ENCODE assay signal across 27 mouse cellular contexts in genomic region chr13:10914377-10914776, GRCm38 (mm10).
DNase-seq lines count a peak whose midpoint lies in the region; ATAC-seq and TF ChIP-seq lines count a peak whose summit lies in the region.
"Had no signal": no experiment of that assay in that cellular context is flagged by ENCODE, and none has a peak within 500 bp of the region (broad histone marks: within the 10 kb centered on the region; RNA-seq: fewer than 3 reads in every experiment).

No protein-coding gene starts in this region.

- H3K27ac ChIP-seq in forebrain, embryonic 14.5 days (ENCODE audit: low read depth, low read length): no peak overlapping the region
- H3K27ac ChIP-seq in forebrain, embryonic 16.5 days (ENCODE audit: low read length): no peak overlapping the region
- H3K27ac ChIP-seq in midbrain, embryonic 13.5 days: no peak overlapping the region
- no peak overlapping the region for H3K27ac ChIP-seq in midbrain, embryonic 10.5 days (replicated peaks)
- H3K27ac ChIP-seq in midbrain, postnatal 0 days (ENCODE audit: low read depth, low read length): no peak overlapping the region
- H3K27ac ChIP-seq: embryonic facial prominence, embryonic 10.5 days; embryonic facial prominence, embryonic 13.5 days; forebrain, embryonic 12.5 days; heart, adult 2 months; heart, embryonic 10.5 days; heart, embryonic 13.5 days; hindbrain, embryonic 15.5 days had no signal

- H3K27me3 ChIP-seq in forebrain, embryonic 14.5 days (replicated peaks; ENCODE audit: control insufficient read depth, insufficient read depth, low read length): no peaks in the 10 kb centered on the region
- H3K27me3 ChIP-seq in forebrain, embryonic 16.5 days (replicated peaks; ENCODE audit: control insufficient read depth, insufficient read depth, low read length): no peaks in the 10 kb centered on the region
- H3K27me3 ChIP-seq in midbrain, embryonic 13.5 days: no peaks in the 10 kb centered on the region
- H3K27me3 ChIP-seq in midbrain, embryonic 10.5 days (ENCODE audit: low read depth, poor library complexity, severe bottlenecking): no peaks in the 10 kb centered on the region
- H3K27me3 ChIP-seq in midbrain, postnatal 0 days (ENCODE audit: insufficient read depth, low read length): no peaks in the 10 kb centered on the region
- H3K27me3 ChIP-seq: embryonic facial prominence, embryonic 13.5 days; forebrain, embryonic 12.5 days; heart, embryonic 13.5 days; hindbrain, embryonic 15.5 days had no signal

- H3K4me1 ChIP-seq in forebrain, embryonic 14.5 days (ENCODE audit: control insufficient read depth, insufficient read depth, low read length): no peaks in the 10 kb centered on the region
- H3K4me1 ChIP-seq in forebrain, embryonic 16.5 days (replicated peaks; ENCODE audit: control insufficient read depth, insufficient read depth, low read length): no peaks in the 10 kb centered on the region
- H3K4me1 ChIP-seq in midbrain, embryonic 13.5 days (replicated peaks): no peaks in the 10 kb centered on the region
- no peaks in the 10 kb centered on the region; the same call in 1 of the 2 replicates for H3K4me1 ChIP-seq in midbrain, embryonic 10.5 days
- no peaks in the 10 kb centered on the region for H3K4me1 ChIP-seq in midbrain, postnatal 0 days (ENCODE audit: insufficient read depth, low read length)
- H3K4me1 ChIP-seq: embryonic facial prominence, embryonic 10.5 days; embryonic facial prominence, embryonic 13.5 days; forebrain, embryonic 12.5 days; heart, embryonic 10.5 days; hindbrain, embryonic 15.5 days had no signal

- no peak; the same call in 1 of the 2 replicates for ATAC-seq in forebrain, embryonic 14.5 days
- ATAC-seq in forebrain, embryonic 16.5 days: no peak
- ATAC-seq in midbrain, embryonic 13.5 days: peak; percentile 62
- ATAC-seq in midbrain, postnatal 0 days (ENCODE audit: low FRiP score): no peak

- TF ChIP-seq CTCF in midbrain, postnatal 0 days (IDR thresholded peaks at IDR 0.05): no peak

- H3K9ac ChIP-seq in forebrain, embryonic 14.5 days (ENCODE audit: low read length): no peak overlapping the region
- no peak overlapping the region for H3K9ac ChIP-seq in forebrain, embryonic 16.5 days (replicated peaks; ENCODE audit: low read depth, low read length)
- no peak overlapping the region for H3K9ac ChIP-seq in midbrain, embryonic 13.5 days (replicated peaks)
- no peak overlapping the region for H3K9ac ChIP-seq in midbrain, postnatal 0 days (replicated peaks; ENCODE audit: low read length, poor library complexity, severe bottlenecking)
- H3K9ac ChIP-seq: embryonic facial prominence, embryonic 13.5 days; forebrain, embryonic 12.5 days; heart, embryonic 13.5 days; hindbrain, embryonic 15.5 days had no signal

- no peak overlapping the region for H3K4me3 ChIP-seq in forebrain, embryonic 14.5 days (ENCODE audit: low read depth, low read length)
- no peak overlapping the region for H3K4me3 ChIP-seq in forebrain, embryonic 16.5 days (replicated peaks; ENCODE audit: low read length)
- no peak overlapping the region for H3K4me3 ChIP-seq in midbrain, embryonic 13.5 days (replicated peaks)
- H3K4me3 ChIP-seq in midbrain, embryonic 10.5 days: no peak overlapping the region
- H3K4me3 ChIP-seq in midbrain, postnatal 0 days (ENCODE audit: low read depth, low read length): no peak overlapping the region
- H3K4me3 ChIP-seq: embryonic facial prominence, embryonic 10.5 days; embryonic facial prominence, embryonic 13.5 days; erythroblast, embryonic 14.5 days; forebrain, embryonic 12.5 days; heart, adult 2 months; heart, embryonic 10.5 days; heart, embryonic 13.5 days; hindbrain, embryonic 15.5 days had no signal

- peak; percentile 11 for DNase-seq in forebrain, embryonic 14.5 days (ENCODE audit: low spot score)
- no peak for DNase-seq in midbrain, embryonic 10.5 days (ENCODE audit: low spot score)
- DNase-seq in midbrain, postnatal 0 days (ENCODE audit: low spot score): peak; percentile 4
- DNase-seq in kidney, postnatal 25 days: no peak
- no peak for DNase-seq in right cerebral cortex, postnatal 36 days (ENCODE audit: low spot score in 2 of 2)
- DNase-seq: adrenal gland, adult 2 months; adrenal gland, postnatal 14 days; B cell, adult 2 months; cerebellum, adult 11-12 months; cerebellum, adult 8-10 months; cerebellum, postnatal 10 days; cerebellum, postnatal 36 days; embryo, embryonic 11 days; gastrocnemius, postnatal 10 days; gastrocnemius, postnatal 36 days; heart, adult 2 months; heart, postnatal 14 days; heart, postnatal 4 days had no signal

- H3K4me2 ChIP-seq in forebrain, embryonic 14.5 days (ENCODE audit: low read length): no peak overlapping the region
- H3K4me2 ChIP-seq in forebrain, embryonic 16.5 days (ENCODE audit: low read length): no peak overlapping the region
- H3K4me2 ChIP-seq in midbrain, embryonic 13.5 days (replicated peaks): no peak overlapping the region
- no peak overlapping the region for H3K4me2 ChIP-seq in midbrain, postnatal 0 days (ENCODE audit: low read depth, low read length, poor library complexity, severe bottlenecking)
- H3K4me2 ChIP-seq: embryonic facial prominence, embryonic 13.5 days; forebrain, embryonic 12.5 days; heart, embryonic 13.5 days; hindbrain, embryonic 15.5 days had no signal

- no peaks in the 10 kb centered on the region for H3K9me3 ChIP-seq in forebrain, embryonic 14.5 days (replicated peaks; ENCODE audit: control insufficient read depth, low read length)
- H3K9me3 ChIP-seq in forebrain, embryonic 16.5 days (ENCODE audit: control insufficient read depth, low read length): no peaks in the 10 kb centered on the region
- H3K9me3 ChIP-seq in midbrain, embryonic 13.5 days: no peaks in the 10 kb centered on the region
- no peaks in the 10 kb centered on the region for H3K9me3 ChIP-seq in midbrain, embryonic 10.5 days (replicated peaks)
- H3K9me3 ChIP-seq in midbrain, postnatal 0 days (ENCODE audit: low read length): no peaks in the 10 kb centered on the region
- H3K9me3 ChIP-seq: embryonic facial prominence, embryonic 10.5 days; embryonic facial prominence, embryonic 13.5 days; forebrain, embryonic 12.5 days; heart, embryonic 10.5 days; heart, embryonic 13.5 days; hindbrain, embryonic 15.5 days had no signal

- H3K36me3 ChIP-seq in forebrain, embryonic 14.5 days (ENCODE audit: control insufficient read depth, insufficient read depth, low read length): no peaks in the 10 kb centered on the region
- H3K36me3 ChIP-seq in forebrain, embryonic 16.5 days (ENCODE audit: control insufficient read depth, insufficient read depth): no peaks in the 10 kb centered on the region
- no peaks in the 10 kb centered on the region for H3K36me3 ChIP-seq in midbrain, embryonic 13.5 days
- no peaks in the 10 kb centered on the region for H3K36me3 ChIP-seq in midbrain, embryonic 10.5 days
- no peaks in the 10 kb centered on the region for H3K36me3 ChIP-seq in midbrain, postnatal 0 days (ENCODE audit: insufficient read depth, low read length)
- H3K36me3 ChIP-seq: embryonic facial prominence, embryonic 10.5 days; embryonic facial prominence, embryonic 13.5 days; forebrain, embryonic 12.5 days; heart, embryonic 10.5 days; heart, embryonic 13.5 days; hindbrain, embryonic 15.5 days had no signal

Comparison
In these comparisons a context has a peak if more than half of its experiments do, and no peak if none do; other contexts are left out.
1. DNase-seq: peak in forebrain, embryonic 14.5 days (single experiment) and midbrain, postnatal 0 days (single experiment); none in midbrain, embryonic 10.5 days (single experiment), kidney, postnatal 25 days (0 of 2) and right cerebral cortex, postnatal 36 days (0 of 2).